Mouse (Mus musculus): ENCODE results near the gene Slc48a1. TPM values are rescaled to one million over a fixed set of nuclear protein-coding genes. Genes with fewer than 3 reads are reported as not detected.
A peak's percentile ranks its signal among the peaks of the same experiment; 100 is the strongest.

The Slc48a1 gene
- polyA plus RNA-seq, 1 experiment from 2014 or later: 48.0 TPM

- peaks cover 91% of the 10 kb centered on the region for H3K36me3 ChIP-seq
- no peak for ATAC-seq
- WGBS: 95% methylated on average over 17 of the region's 17 CpGs
Observed at GRCm38 (mm10) chr15:97796674-97797310, 18.5 kb downstream of the Slc48a1 start.

DNA sequence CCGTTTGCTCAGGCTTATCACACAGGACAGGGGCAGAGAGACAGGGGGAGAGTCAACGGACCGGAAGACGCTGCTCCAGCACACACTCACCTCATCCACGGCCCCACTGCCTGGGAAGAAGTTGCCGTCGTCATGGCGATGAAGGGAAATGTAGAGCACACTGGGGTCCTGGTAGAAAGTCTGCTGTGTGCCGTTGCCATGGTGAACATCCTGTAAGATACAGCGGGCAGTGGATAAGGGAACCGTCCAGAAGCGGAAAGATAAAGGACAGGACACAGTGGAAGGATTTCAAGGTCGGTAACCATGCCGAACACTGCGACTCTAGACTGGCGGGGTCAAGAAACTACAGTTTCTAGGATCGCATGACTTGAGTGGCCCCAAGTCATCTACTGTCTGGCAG lies 19.8 kb downstream of the Slc48a1 start:
- 0 out of 2 replicates have a peak overlapping the region, but pooled peaks have one; percentile 33 for H3K9ac ChIP-seq (replicated peaks)

More at GRCm38 (mm10) chr15:97796674-97797310, 18.5 kb downstream of the Slc48a1 start:
- H3K4me1 ChIP-seq (replicated peaks): peaks cover 32% of the 10 kb centered on the region
- no peak overlapping the region for H3K27ac ChIP-seq
- no peak overlapping the region for H3K4me3 ChIP-seq (replicated peaks)
- H3K9me3 ChIP-seq: no peaks in the 10 kb centered on the region
- no peak overlapping the region for H3K4me2 ChIP-seq (replicated peaks)
- H3K9ac ChIP-seq (replicated peaks): no peak overlapping the region
- H3K27me3 ChIP-seq: no peaks in the 10 kb centered on the region

DNA sequence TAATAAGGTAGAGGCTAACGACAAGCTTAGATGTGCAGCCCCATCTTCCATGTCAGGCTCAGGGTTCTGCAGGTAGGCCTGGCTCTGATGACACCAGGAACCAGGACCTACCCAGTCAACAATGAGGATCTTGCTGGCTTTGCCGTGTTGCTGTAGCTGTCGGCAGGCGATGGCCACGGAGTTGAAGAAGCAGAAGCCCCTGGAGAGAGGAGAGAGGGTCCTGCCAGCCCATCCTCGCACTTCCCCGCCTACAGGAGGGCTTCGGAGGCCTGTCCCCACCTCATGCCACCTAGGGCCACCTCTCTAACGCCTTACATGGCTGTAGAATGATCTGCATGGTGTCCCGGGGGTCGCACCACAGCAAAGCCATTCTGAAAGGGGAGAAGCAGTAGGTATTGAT lies 21.1 kb downstream of the Slc48a1 start:
- H3K27ac ChIP-seq: no peak overlapping the region
- no peak for ATAC-seq
- WGBS: 78% methylated on average over 11 of the region's 11 CpGs
- no peaks in the 10 kb centered on the region for H3K9me3 ChIP-seq
- no peaks in the 10 kb centered on the region for H3K27me3 ChIP-seq
- no peak overlapping the region for H3K9ac ChIP-seq (replicated peaks)
- no peak overlapping the region for H3K4me2 ChIP-seq (replicated peaks)
- H3K36me3 ChIP-seq: peaks cover 72% of the 10 kb centered on the region
- peaks cover 42% of the 10 kb centered on the region for H3K4me1 ChIP-seq (replicated peaks)
- H3K4me3 ChIP-seq (replicated peaks): no peak overlapping the region

More for the DNA sequence above, 19.8 kb downstream of the Slc48a1 start:
- H3K27me3 ChIP-seq: no peaks in the 10 kb centered on the region
- H3K9me3 ChIP-seq: no peaks in the 10 kb centered on the region
- peaks cover 85% of the 10 kb centered on the region for H3K36me3 ChIP-seq
- peak overlapping the region; percentile 29 for H3K4me2 ChIP-seq (replicated peaks)
- H3K4me3 ChIP-seq (replicated peaks): no peak overlapping the region
- ATAC-seq: peak; percentile 84
- peak overlapping the region; percentile 71 for H3K27ac ChIP-seq
- peaks cover 42% of the 10 kb centered on the region for H3K4me1 ChIP-seq (replicated peaks)
- 12% methylated on average over 17 of the region's 17 CpGs for WGBS

- 91% methylated on average over 13 of the region's 13 CpGs for WGBS
- H3K9me3 ChIP-seq: no peaks in the 10 kb centered on the region
- H3K27me3 ChIP-seq: no peaks in the 10 kb centered on the region
- peaks cover 42% of the 10 kb centered on the region for H3K4me1 ChIP-seq (replicated peaks)
- no peak overlapping the region for H3K4me2 ChIP-seq (replicated peaks)
- H3K27ac ChIP-seq: no peak overlapping the region
- H3K36me3 ChIP-seq: peaks cover 66% of the 10 kb centered on the region
- no peak for ATAC-seq
- H3K4me3 ChIP-seq (replicated peaks): no peak overlapping the region
- H3K9ac ChIP-seq (replicated peaks): no peak overlapping the region
Observed at GRCm38 (mm10) chr15:97800853-97801252, 22.5 kb downstream of the Slc48a1 start.

DNA sequence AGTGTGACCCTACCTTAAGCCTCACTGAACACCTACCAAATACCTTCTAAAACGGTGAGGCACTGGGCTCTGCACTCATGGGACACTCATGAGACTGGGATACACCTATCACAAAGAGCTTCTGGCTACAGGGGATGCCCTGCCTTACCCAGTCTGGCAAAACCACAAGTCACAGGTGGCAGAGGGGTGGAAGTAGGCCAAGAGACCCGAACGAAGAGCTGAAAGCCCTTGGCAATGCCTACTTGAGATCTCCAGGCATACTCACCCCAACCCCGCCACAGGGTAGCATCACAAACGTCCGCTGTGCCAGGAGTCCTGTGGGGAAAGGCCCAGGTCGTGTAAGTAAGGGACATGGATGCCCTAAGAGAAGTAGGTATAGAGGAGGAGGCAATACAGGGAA lies 23.5 kb downstream of the Slc48a1 start:
- H3K36me3 ChIP-seq: peaks cover 66% of the 10 kb centered on the region

DNA sequence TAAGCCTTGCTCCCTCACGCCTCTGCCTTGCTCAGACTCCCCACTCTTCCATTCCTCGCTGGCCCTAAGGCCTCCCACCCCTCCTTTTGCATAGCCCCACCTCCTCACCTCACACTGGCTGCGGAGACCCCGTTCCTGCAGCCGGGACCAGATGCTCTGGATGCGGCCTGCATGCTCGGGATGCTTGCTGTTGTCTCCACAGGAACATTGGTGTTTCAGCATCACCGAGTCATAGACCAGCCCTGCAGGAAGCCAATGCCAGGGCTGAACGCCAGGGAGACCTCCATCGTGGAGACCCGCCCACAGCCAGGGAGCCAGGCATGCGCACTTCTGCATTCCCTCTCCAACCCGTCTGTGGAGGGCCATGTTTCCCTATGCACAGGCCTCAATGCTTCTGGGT lies 24.3 kb downstream of the Slc48a1 start:
- peak; percentile 72 for ATAC-seq

More for the DNA sequence above, 23.5 kb downstream of the Slc48a1 start:
- Histone ChIP-seq H3K27ac (no peak overlapping the region), H3K9me3 (no peaks in the 10 kb centered on the region), H3K4me2 (replicated peaks) (peak overlapping the region; percentile 41), H3K27me3 (no peaks in the 10 kb centered on the region), H3K9ac (replicated peaks) (no peak overlapping the region), H3K4me3 (replicated peaks) (0 out of 2 replicates have a peak overlapping the region, but pooled peaks have one; percentile 8), H3K4me1 (replicated peaks) (peaks cover 42% of the 10 kb centered on the region)
- WGBS: 79% methylated on average over 7 of the region's 7 CpGs
- no peak for ATAC-seq

DNA sequence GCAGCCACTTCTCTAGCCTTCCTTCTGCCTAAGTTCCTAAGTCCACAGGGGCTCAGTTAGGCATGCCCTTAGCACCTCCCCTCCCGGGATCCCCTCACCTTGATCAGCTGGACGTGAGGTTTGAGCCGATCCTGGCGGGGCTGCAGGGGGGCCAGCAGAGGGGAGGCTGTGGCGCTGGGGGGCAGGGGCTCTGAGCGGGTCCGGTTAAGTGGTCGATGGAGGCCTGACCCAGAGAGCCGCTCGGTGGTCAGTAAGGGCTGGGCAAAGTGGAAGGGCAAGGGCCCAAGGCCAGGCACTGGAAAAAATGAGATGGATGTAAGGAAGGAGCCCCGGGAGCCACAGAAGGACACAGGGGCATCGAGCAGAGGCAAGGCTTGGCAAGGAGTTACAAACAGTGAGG lies 29.5 kb downstream of the Slc48a1 start:
- peaks cover 63% of the 10 kb centered on the region for H3K36me3 ChIP-seq
- no peak for ATAC-seq
- peaks cover 12% of the 10 kb centered on the region for H3K4me1 ChIP-seq (replicated peaks)
- H3K4me3 ChIP-seq (replicated peaks): no peak overlapping the region
- no peaks in the 10 kb centered on the region for H3K9me3 ChIP-seq
- H3K4me2 ChIP-seq (replicated peaks): no peak overlapping the region
- 78% methylated on average over 12 of the region's 12 CpGs for WGBS
- no peaks in the 10 kb centered on the region for H3K27me3 ChIP-seq
- no peak overlapping the region for H3K27ac ChIP-seq
- no peak overlapping the region for H3K9ac ChIP-seq (replicated peaks)

More for the DNA sequence above, 24.3 kb downstream of the Slc48a1 start:
- H3K4me3 ChIP-seq (replicated peaks): peak overlapping the region; percentile 8
- H3K4me2 ChIP-seq (replicated peaks): peak overlapping the region; percentile 41
- H3K36me3 ChIP-seq: peaks cover 66% of the 10 kb centered on the region
- no peaks in the 10 kb centered on the region for H3K27me3 ChIP-seq
- 0 out of 2 replicates have a peak overlapping the region, but pooled peaks have one; percentile 19 for H3K9ac ChIP-seq (replicated peaks)
- H3K9me3 ChIP-seq: no peaks in the 10 kb centered on the region
- 11% methylated on average over 13 of the region's 13 CpGs for WGBS
- peak overlapping the region; percentile 65 for H3K27ac ChIP-seq
- H3K4me1 ChIP-seq (replicated peaks): peaks cover 38% of the 10 kb centered on the region

GRCm38 (mm10) chr15:97808532-97808931 lies 30.2 kb downstream of the Slc48a1 start:
- no peak for ATAC-seq
- WGBS: 90% methylated on average over 14 of the region's 14 CpGs

DNA sequence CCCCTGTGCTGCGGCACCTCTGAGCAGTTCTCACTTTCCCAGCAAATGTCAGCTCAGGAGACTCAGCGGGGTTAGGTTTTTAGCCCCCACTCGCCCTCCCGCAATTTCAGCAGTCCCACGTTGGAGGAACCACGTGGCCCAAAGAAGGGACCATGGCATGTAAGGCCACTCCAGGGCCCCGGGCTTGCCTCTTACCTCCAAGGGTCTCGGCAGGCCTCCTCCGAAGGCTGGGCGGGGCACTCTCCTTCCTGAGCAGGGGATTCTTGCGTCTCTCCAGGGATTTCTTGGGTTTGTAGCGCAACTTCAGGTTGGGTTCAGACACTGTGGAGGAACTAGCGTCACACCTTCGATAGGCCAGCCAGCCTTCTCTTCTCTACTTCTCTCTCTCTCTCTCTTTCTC lies 30.9 kb downstream of the Slc48a1 start:
- no peak overlapping the region for H3K4me2 ChIP-seq (replicated peaks)
- peaks cover 24% of the 10 kb centered on the region for H3K4me1 ChIP-seq (replicated peaks)
- H3K36me3 ChIP-seq: peaks cover 63% of the 10 kb centered on the region
- no peak overlapping the region for H3K4me3 ChIP-seq (replicated peaks)
- WGBS: 91% methylated on average over 14 of the region's 14 CpGs
- H3K27ac ChIP-seq: no peak overlapping the region
- H3K9me3 ChIP-seq: no peaks in the 10 kb centered on the region
- H3K27me3 ChIP-seq: no peaks in the 10 kb centered on the region
- H3K9ac ChIP-seq (replicated peaks): no peak overlapping the region
- ATAC-seq: no peak

More at GRCm38 (mm10) chr15:97808532-97808931, 30.2 kb downstream of the Slc48a1 start:
- H3K9me3 ChIP-seq: no peaks in the 10 kb centered on the region
- peaks cover 63% of the 10 kb centered on the region for H3K36me3 ChIP-seq
- H3K9ac ChIP-seq (replicated peaks): no peak overlapping the region
- no peaks in the 10 kb centered on the region for H3K27me3 ChIP-seq
- H3K27ac ChIP-seq: no peak overlapping the region
- no peak overlapping the region for H3K4me3 ChIP-seq (replicated peaks)
- no peak overlapping the region for H3K4me2 ChIP-seq (replicated peaks)
- peaks cover 17% of the 10 kb centered on the region for H3K4me1 ChIP-seq (replicated peaks)

- ATAC-seq: no peak
- Histone ChIP-seq H3K9ac (replicated peaks) (no peak overlapping the region), H3K4me1 (replicated peaks) (peaks cover 31% of the 10 kb centered on the region), H3K9me3 (no peaks in the 10 kb centered on the region), H3K27me3 (no peaks in the 10 kb centered on the region), H3K27ac (no peak overlapping the region), H3K36me3 (peaks cover 58% of the 10 kb centered on the region), H3K4me3 (replicated peaks) (no peak overlapping the region), H3K4me2 (replicated peaks) (no peak overlapping the region)
- 87% methylated on average over 5 of the region's 5 CpGs for WGBS
Observed at GRCm38 (mm10) chr15:97809942-97810341, 31.6 kb downstream of the Slc48a1 start.

DNA sequence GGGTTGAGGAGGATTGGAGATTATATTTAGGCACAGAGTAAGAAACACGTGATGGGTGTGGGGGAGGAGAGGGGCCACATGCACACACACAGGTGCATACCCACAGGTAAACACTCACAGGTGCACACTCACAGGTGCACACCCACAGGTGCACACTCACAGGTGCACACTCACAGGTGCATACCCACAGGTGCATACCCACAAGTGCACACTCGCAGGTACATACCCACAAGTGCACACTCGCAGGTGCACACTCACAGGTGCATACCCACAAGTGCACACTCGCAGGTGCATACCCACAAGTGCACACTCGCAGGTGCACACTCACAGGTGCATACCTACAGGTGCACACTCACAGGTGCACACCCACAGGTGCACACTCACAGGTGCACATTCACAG lies 32.1 kb downstream of the Slc48a1 start:
- Histone ChIP-seq H3K4me2 (replicated peaks) (no peak overlapping the region), H3K27ac (no peak overlapping the region), H3K9me3 (no peaks in the 10 kb centered on the region), H3K36me3 (peaks cover 56% of the 10 kb centered on the region), H3K9ac (replicated peaks) (no peak overlapping the region), H3K4me3 (replicated peaks) (no peak overlapping the region), H3K4me1 (replicated peaks) (peaks cover 31% of the 10 kb centered on the region), H3K27me3 (no peaks in the 10 kb centered on the region)
- WGBS: 97% methylated on average over 5 of the region's 5 CpGs
- ATAC-seq: no peak

GRCm38 (mm10) chr15:97811307-97811706 lies 33.0 kb downstream of the Slc48a1 start:
- no peaks in the 10 kb centered on the region for H3K27me3 ChIP-seq
- no peak overlapping the region for H3K4me2 ChIP-seq (replicated peaks)
- H3K27ac ChIP-seq: no peak overlapping the region
- no peaks in the 10 kb centered on the region for H3K9me3 ChIP-seq
- ATAC-seq: no peak
- peaks cover 31% of the 10 kb centered on the region for H3K4me1 ChIP-seq (replicated peaks)
- 86% methylated on average over 9 of the region's 9 CpGs for WGBS
- no peak overlapping the region for H3K4me3 ChIP-seq (replicated peaks)
- H3K9ac ChIP-seq (replicated peaks): no peak overlapping the region
- H3K36me3 ChIP-seq: peaks cover 52% of the 10 kb centered on the region
